In genomic region chr17:78836056-78836455, GRCm38 (mm10) we compare ENCODE assay signal across 8 mouse cellular contexts. TPM values are rescaled to one million over a fixed set of nuclear protein-coding genes. Genes with fewer than 3 reads are reported as not detected.
DNase-seq lines count a peak whose midpoint lies in the region; ATAC-seq lines count a peak whose summit lies in the region.

No protein-coding gene starts in this region.

- peaks cover 20% of the 10 kb centered on the region; the same call in 1 of the 2 replicates for H3K36me3 ChIP-seq in kidney, embryonic 14.5 days (ENCODE audit: control insufficient read depth, insufficient read depth, low read length)
- H3K36me3 ChIP-seq in midbrain, embryonic 11.5 days (ENCODE audit: control insufficient read depth, insufficient read depth, low read length) = peaks cover 4% of the 10 kb centered on the region; the same call in 1 of the 2 replicates

- H3K4me3 ChIP-seq in kidney, embryonic 14.5 days (ENCODE audit: low read length) = peak overlapping the region; percentile 84
- H3K4me3 ChIP-seq in midbrain, embryonic 11.5 days (ENCODE audit: low read depth, low read length) = peak overlapping the region; percentile 63

- H3K9me3 ChIP-seq in kidney, embryonic 14.5 days (ENCODE audit: control insufficient read depth, low read length) = no peaks in the 10 kb centered on the region
- no peaks in the 10 kb centered on the region for H3K9me3 ChIP-seq in midbrain, embryonic 11.5 days (ENCODE audit: control insufficient read depth, low read length)

- peak overlapping the region; percentile 55; the same call in 1 of the 2 replicates for H3K27ac ChIP-seq in kidney, embryonic 14.5 days (ENCODE audit: low read depth, low read length)
- peak overlapping the region; percentile 71 for H3K27ac ChIP-seq in midbrain, embryonic 11.5 days (ENCODE audit: low read depth, low read length)

- no peak for DNase-seq in kidney, adult 8-10 months
- DNase-seq in NIH3T3 (ENCODE audit: low read depth) = peak; percentile 61
- DNase-seq in forelimb bud, embryonic 11.5 days (ENCODE audit: low read depth, low spot score) = peak; percentile 3
- DNase-seq in midbrain, embryonic 11.5 days (ENCODE audit: low spot score, missing footprints) = no peak
- no peak for DNase-seq in layer of hippocampus, postnatal 10 days (ENCODE audit: low spot score in 2 of 2)
- no peak for DNase-seq in adrenal gland, postnatal 25 days
- DNase-seq in gastrocnemius, postnatal 25 days = no peak

- H3K9ac ChIP-seq in kidney, embryonic 14.5 days (ENCODE audit: low read depth, low read length) = peak overlapping the region; percentile 58
- peak overlapping the region; percentile 70 for H3K9ac ChIP-seq in midbrain, embryonic 11.5 days (ENCODE audit: low read length)

- H3K4me2 ChIP-seq in kidney, embryonic 14.5 days (replicated peaks; ENCODE audit: low read depth, low read length) = peak overlapping the region; percentile 78
- peak overlapping the region; percentile 83 for H3K4me2 ChIP-seq in midbrain, embryonic 11.5 days

- H3K27me3 ChIP-seq in kidney, embryonic 14.5 days (ENCODE audit: control insufficient read depth, insufficient read depth, low read length) = no peaks in the 10 kb centered on the region
- H3K27me3 ChIP-seq in midbrain, embryonic 11.5 days (ENCODE audit: control insufficient read depth, insufficient read depth, low read length) = no peaks in the 10 kb centered on the region

- no peak for ATAC-seq in kidney, embryonic 14.5 days (ENCODE audit: low FRiP score, low TSS enrichment)
- no peak for ATAC-seq in midbrain, embryonic 11.5 days (ENCODE audit: low FRiP score)

- no peaks in the 10 kb centered on the region for H3K4me1 ChIP-seq in kidney, embryonic 14.5 days (ENCODE audit: control insufficient read depth, insufficient read depth, low read length)
- 0 out of 2 replicates have a peak, but pooled peaks cover 2% of the 10 kb centered on the region for H3K4me1 ChIP-seq in midbrain, embryonic 11.5 days (ENCODE audit: control insufficient read depth, insufficient read depth, low read length)

- WGBS in kidney, embryonic 14.5 days = 33% methylated on average over 2 of the region's 2 CpGs
- 40% methylated on average over 2 of the region's 2 CpGs for WGBS in midbrain, embryonic 11.5 days

RNA-seq across cellular contexts. Expression of gene Gpatch11, which starts 0.7 kb away (rescaled TPM):
- polyA plus RNA-seq in kidney, embryonic 14.5 days (2014; fragmentation: Nextera tagmentation; extraction: Ambion mirVana) = 33.7 and 43.4 TPM in 2 replicates
- polyA plus RNA-seq in midbrain, embryonic 11.5 days (2014; fragmentation: Nextera tagmentation; extraction: Ambion mirVana) = 40.8 and 45.4 TPM in 2 replicates
- total RNA-seq in layer of hippocampus, postnatal 10 days (2021) = 10 to 100 TPM; 26.1 to 41.8 TPM
- total RNA-seq in adrenal gland, postnatal 25 days (2021) = 27.8 and 33.9 TPM in 2 replicates
- 10 to 100 TPM; 18.7 to 20.7 TPM for total RNA-seq in gastrocnemius, postnatal 25 days (2021)

RNA-seq across cellular contexts. Expression of gene Heatr5b, which starts 0.9 kb away (rescaled TPM):
- 7.1 and 9.3 TPM in 2 replicates for polyA plus RNA-seq in kidney, embryonic 14.5 days (2014; fragmentation: Nextera tagmentation; extraction: Ambion mirVana)
- 15.5 and 17.9 TPM in 2 replicates for polyA plus RNA-seq in midbrain, embryonic 11.5 days (2014; fragmentation: Nextera tagmentation; extraction: Ambion mirVana)
- 10 to 100 TPM; 49.7 to 54.6 TPM for total RNA-seq in layer of hippocampus, postnatal 10 days (2021)
- 31.8 and 38.5 TPM in 2 replicates for total RNA-seq in adrenal gland, postnatal 25 days (2021)
- total RNA-seq in gastrocnemius, postnatal 25 days (2021) = 10 to 100 TPM in 1 of 2 experiments, 1 to 10 TPM in 1; 7.1 to 10.5 TPM

RNA-seq across cellular contexts. Expression of gene Eif2ak2, which starts 46.3 kb away (rescaled TPM):
- 12.0 and 14.6 TPM in 2 replicates for polyA plus RNA-seq in kidney, embryonic 14.5 days (2014; fragmentation: Nextera tagmentation; extraction: Ambion mirVana)
- 4.0 and 4.4 TPM in 2 replicates for polyA plus RNA-seq in midbrain, embryonic 11.5 days (2014; fragmentation: Nextera tagmentation; extraction: Ambion mirVana)
- 10 to 100 TPM in 1 of 2 experiments, 1 to 10 TPM in 1; 6.2 to 11.1 TPM for total RNA-seq in layer of hippocampus, postnatal 10 days (2021)
- total RNA-seq in adrenal gland, postnatal 25 days (2021) = 20.6 and 32.9 TPM in 2 replicates
- total RNA-seq in gastrocnemius, postnatal 25 days (2021) = 1 to 10 TPM; 4.4 to 4.5 TPM

Comparison
In these comparisons a context has a peak if more than half of its experiments do, and no peak if none do; other contexts are left out.
1. DNase-seq: peak in NIH3T3 (single experiment) and forelimb bud, embryonic 11.5 days (single experiment); none in kidney, adult 8-10 months (0 of 2), midbrain, embryonic 11.5 days (single experiment), layer of hippocampus, postnatal 10 days (0 of 2), adrenal gland, postnatal 25 days (single experiment) and gastrocnemius, postnatal 25 days (single experiment).